Mouse (Mus musculus) heart, embryonic 16.5 days (tissue): ENCODE results near the gene Olfr1056. TPM values are rescaled to one million over a fixed set of nuclear protein-coding genes. Genes with fewer than 3 reads are reported as not detected.

ENCODE experiments used
- polyA plus RNA-seq: library from polyadenylated mRNA; unstranded; fragments of >200 nt; fragmentation: Nextera tagmentation; extraction: Ambion mirVana; gene quantifications from 2 replicates; pipeline ENCODE4 v1.2.1, GENCODE M21; 2015

Olfr1056 gene
- polyA plus RNA-seq, 1 experiment from 2014 or later: not detected

Other genes starting within 250 kb of the Olfr1056 start
- gene Olfr1039, start 226.5 kb downstream of the Olfr1056 start, polyA plus RNA-seq: not detected in 2 replicates
- gene Olfr1040, start 215.7 kb downstream of the Olfr1056 start, polyA plus RNA-seq: not detected in 2 replicates
- gene Olfr1042, start 200.6 kb downstream of the Olfr1056 start, polyA plus RNA-seq: not detected in 2 replicates
- gene Olfr1043, start 194.9 kb downstream of the Olfr1056 start, polyA plus RNA-seq: not detected in 2 replicates
- gene Olfr1044, start 184.6 kb downstream of the Olfr1056 start, polyA plus RNA-seq: not detected in 2 replicates
- gene Olfr52, start 176.8 kb downstream of the Olfr1056 start, polyA plus RNA-seq: not detected in 2 replicates
- not detected in 2 replicates for gene Olfr1045, start 159.5 kb downstream of the Olfr1056 start, polyA plus RNA-seq
- not detected in 2 replicates for gene Olfr1046, start 143.2 kb downstream of the Olfr1056 start, polyA plus RNA-seq
- not detected in 2 replicates for gene Olfr1047, start 131.1 kb downstream of the Olfr1056 start, polyA plus RNA-seq
- not detected in 2 replicates for gene Olfr1048, start 122.2 kb downstream of the Olfr1056 start, polyA plus RNA-seq
- not detected in 2 replicates for gene Olfr1049, start 104.1 kb downstream of the Olfr1056 start, polyA plus RNA-seq
- not detected in 2 replicates for gene Olfr1051, start 83.4 kb downstream of the Olfr1056 start, polyA plus RNA-seq
- not detected in 2 replicates for gene Olfr1052, start 70.0 kb downstream of the Olfr1056 start, polyA plus RNA-seq
- gene Olfr1053, start 47.2 kb downstream of the Olfr1056 start, polyA plus RNA-seq: not detected in 2 replicates
- not detected in 2 replicates for gene Olfr1054, start 27.0 kb downstream of the Olfr1056 start, polyA plus RNA-seq
- gene Olfr1055, start 12.2 kb downstream of the Olfr1056 start, polyA plus RNA-seq: not detected in 2 replicates
- gene Olfr1057, start 15.9 kb upstream of the Olfr1056 start, polyA plus RNA-seq: not detected in 2 replicates
- not detected in 2 replicates for gene Olfr1058, start 26.1 kb upstream of the Olfr1056 start, polyA plus RNA-seq
- gene Olfr1061, start 51.6 kb upstream of the Olfr1056 start, polyA plus RNA-seq: not detected in 2 replicates
- not detected in 2 replicates for gene Olfr1062, start 64.3 kb upstream of the Olfr1056 start, polyA plus RNA-seq
- gene Olfr1065, start 88.1 kb upstream of the Olfr1056 start, polyA plus RNA-seq: not detected in 2 replicates
- gene Olfr1066, start 93.8 kb upstream of the Olfr1056 start, polyA plus RNA-seq: not detected in 2 replicates
- not detected in 2 replicates for gene Olfr228, start 124.9 kb upstream of the Olfr1056 start, polyA plus RNA-seq
- not detected in 2 replicates for gene Olfr1076, start 146.0 kb upstream of the Olfr1056 start, polyA plus RNA-seq
- not detected in 2 replicates for gene Olfr1079, start 180.0 kb upstream of the Olfr1056 start, polyA plus RNA-seq
- gene Olfr1080, start 195.8 kb upstream of the Olfr1056 start, polyA plus RNA-seq: not detected in 2 replicates
- not detected in 2 replicates for gene Olfr1082, start 236.5 kb upstream of the Olfr1056 start, polyA plus RNA-seq